Mouse (Mus musculus) gastrocnemius, postnatal 25 days (tissue): ENCODE data around the gene Zwilch. TPM values are rescaled to one million over a fixed set of nuclear protein-coding genes. Genes with fewer than 3 reads are reported as not detected.
"Not testable (repeated sequence)": the region's sequence is repeated elsewhere in the genome, so short reads cannot be mapped to it uniquely, and the experiment has no call there.

Experiments
- DNase-seq: peaks from one replicate; pipeline ENCODE4 v3.0.0; 2022
- long read RNA-seq, 2 experiments: library from polyadenylated mRNA; stranded (forward); transcript quantifications; one replicate each; pipeline ENCODE4 v2.0.0; 2021
- total RNA-seq, 2 experiments: library from RNA; stranded (reverse); gene quantifications; 1 replicate in 1 of 2; 2 replicates in 1 of 2; pipeline ENCODE4 v1.2.3; 2021

The Zwilch gene
- under 1 TPM; 0.38 to 0.88 TPM for total RNA-seq
- long read RNA-seq, experiment 1: 0 reads
- long read RNA-seq, experiment 2: 0 reads

DNA sequence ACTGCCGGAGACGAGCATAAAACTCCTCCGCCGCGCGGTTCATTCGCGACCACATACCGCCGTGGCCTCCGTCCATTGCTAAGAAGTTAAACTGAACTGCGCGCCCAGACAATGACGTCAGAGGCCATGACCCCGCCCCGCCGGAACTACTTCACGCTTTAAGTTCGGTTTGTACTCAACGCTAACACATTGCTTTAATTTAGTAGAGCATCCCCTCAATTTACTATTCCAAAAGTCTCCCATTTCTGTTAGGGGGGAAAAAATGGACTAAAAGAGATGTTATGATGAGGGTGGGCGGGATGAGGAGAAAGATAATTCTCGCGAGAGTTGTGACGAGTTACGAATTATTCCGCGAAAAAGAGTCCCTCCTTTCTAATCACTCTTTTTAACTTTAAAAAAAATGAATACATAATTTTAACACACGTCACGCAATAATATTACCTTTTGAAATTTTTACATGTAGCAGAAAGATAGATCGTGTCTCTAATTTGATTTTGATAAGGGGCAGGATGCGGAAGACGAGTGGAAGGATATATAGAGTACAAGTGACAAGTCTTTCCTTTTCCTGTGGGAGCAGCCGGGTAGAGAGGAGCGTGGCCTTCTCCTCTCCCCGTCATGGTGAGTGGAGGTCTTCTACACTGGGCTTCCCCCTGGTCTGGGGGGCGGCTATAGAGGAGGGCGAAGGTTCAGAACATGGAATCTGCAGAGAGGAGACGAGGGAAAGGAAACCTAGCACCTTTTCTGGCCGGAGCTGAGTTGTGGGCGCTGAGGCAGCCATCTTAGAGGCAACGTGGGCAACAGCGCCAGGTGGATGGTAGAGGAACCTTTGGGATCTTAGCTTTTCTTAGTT, at the start of gene Zwilch, which contains the start of gene Rpl4:
Gene Zwilch (minus strand): TSS at position 289 of the 850 bp plus-strand sequence.
Gene Rpl4 (plus strand): TSS at position 560 of the 850 bp plus-strand sequence.
- peak; percentile 56 for DNase-seq

DNA sequence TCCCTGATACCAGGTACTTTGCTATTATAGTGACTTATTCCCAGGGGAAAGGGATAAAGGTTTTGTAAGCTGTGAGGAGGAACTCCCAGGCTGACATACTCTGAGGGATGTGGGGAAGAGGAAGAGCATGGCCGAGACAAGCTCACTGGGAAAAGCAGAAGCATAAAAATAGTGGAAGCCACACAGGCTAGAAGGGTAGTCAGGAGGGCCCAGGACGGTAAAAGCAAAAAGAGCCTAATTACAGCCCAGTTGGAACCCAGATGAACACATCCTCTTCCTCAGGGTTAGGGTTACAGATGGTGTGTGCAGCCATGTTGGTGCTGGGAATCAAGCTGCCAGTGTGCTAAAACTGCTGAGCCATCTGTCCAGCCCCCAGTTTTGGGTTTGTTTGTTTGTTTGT, 49.2 kb upstream of the Zwilch start:
- no peak for DNase-seq

DNA sequence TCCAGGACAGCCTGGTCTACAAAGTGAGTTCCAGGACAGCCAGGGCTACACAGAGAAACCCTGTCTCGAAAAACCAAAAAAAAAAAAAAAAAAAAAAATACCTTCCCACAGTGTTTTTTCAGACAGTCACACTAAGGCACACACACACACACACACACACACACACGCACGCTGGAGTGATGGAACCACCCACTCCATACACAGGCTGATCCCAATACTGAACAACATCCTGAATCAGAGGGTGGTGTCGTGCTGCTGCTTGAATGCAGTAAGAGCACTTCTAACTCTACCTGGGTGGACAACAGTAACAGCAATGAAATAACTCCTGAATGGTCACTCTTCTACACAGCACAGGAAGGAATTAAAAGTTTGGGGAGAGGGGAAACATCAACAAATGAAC, 48.6 kb upstream of the Zwilch start:
- no peak for DNase-seq

DNA sequence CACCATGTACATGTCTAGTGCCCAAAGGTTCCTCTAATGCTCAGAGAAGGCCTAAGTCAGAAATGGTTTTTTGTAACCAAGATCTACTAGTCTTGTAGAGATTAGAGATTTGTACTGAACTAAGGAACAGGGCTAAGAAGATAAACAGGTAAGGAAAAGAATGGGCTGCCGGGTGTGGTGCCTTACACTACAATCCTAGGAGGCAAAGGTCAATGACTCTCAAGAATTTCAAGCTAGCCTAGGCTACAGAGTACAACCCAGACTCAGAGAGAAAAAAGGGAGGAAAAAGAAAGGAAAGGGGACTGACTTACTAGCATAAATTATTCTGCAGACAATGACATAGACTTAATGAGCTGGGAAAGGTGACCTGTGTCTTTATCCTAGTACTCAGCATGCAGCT, 47.7 kb upstream of the Zwilch start:
- no peak for DNase-seq

DNA sequence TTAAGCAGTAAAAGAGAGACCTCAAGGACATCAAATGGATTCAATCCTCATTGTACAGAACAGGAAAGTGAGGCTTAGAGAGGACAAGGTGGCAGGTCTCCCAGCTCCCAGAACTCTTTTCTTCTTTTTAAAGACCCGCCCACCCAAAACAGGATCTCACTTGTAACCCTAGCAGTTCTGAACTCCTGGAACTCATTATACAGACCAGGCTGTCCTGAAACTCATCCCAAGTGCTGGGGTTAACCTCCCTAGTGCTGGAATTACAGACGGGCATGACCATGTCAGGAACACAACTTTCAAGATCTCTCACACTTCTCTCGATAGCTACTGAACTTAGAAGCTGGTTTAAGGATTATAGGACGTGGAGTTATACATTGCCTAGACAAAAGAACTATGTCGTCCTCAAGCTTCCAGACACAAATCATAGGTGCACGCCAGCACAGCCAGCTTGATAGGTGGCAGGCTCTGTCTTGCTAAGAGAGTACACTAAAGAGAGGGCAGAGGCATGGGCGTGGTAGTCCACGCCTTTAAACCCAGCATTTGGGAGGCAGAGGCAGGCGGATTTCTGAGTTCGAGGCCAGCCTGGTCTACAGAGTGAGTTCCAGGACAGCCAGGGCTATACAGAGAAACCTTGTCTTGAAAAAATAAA, 47.0 kb upstream of the Zwilch start:
- no peak for DNase-seq

DNA sequence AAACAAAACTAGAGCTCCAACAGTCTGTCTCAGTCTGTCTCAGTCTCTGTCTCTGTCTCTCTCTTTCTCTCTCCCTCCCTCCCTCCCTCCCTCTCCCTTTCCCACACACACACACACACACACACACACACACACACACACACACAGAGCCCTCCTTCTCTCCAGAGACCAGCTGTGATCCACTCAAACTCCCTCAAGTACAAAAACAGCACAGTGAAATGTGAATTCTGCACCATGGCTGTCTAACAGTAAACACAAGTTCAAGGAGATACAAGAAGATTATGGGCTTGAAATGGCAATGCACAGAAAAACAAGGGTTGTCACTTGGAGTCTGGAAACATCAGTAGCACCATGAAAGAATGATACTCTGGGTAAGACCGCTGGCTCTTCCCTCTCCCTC, 46.4 kb upstream of the Zwilch start:
- no peak for DNase-seq

DNA sequence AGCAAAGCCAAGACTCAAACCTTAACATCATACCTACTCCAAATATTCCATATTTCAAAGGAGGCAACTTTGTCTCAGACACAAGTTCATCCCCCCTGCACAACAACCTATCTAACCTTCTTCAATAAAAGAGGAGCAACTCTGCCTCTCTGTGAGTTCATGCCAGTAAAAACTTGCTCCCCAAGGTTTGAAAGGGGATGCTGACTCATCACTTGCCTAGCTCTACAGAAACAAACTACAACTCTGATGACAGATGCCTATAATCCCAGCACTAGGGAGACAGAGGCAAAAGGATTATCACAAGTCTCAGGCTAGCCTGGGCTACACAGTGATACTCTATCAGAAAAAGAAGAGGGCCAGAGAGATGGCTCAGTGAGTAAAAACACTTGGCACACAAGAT, 45.0 kb upstream of the Zwilch start:
- DNase-seq: no peak

DNA sequence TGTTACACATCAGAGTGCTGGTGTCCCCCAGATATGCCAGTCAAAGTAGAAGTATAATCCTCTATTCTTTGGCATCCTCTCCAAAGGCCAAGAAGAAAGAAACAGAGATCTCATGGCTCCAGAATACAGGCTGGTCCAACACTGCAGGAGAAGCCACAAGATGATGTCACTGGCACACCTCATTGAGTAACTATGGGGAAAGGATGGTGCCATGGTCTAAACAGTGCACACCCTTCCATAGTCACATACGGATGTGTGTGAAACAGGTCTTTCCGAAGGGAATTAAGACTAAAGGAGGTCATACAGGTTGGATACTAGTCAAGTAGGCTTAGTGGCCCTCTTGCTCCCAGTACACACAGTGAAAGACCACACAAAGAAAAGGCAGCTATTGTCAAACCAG, 43.7 kb upstream of the Zwilch start:
- DNase-seq: no peak

DNA sequence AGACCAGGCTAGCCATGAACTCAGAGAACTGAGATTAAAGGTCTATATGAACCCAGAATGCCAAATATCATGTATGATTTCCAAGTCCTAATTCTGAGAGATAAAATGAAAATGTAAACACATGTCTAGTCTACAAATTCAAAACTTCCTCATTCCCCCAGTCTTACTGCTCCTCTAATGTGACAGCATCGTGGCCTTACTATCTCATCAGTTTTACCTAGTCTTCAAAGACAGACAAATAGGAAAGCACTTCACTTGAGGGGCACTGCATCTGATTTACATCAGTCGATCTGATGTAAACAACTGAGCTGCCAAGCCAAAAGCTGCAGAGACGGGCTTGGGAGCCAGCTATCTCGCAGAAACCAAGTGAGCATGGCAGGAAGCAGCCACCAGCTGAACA, 43.2 kb upstream of the Zwilch start:
- no peak for DNase-seq

DNA sequence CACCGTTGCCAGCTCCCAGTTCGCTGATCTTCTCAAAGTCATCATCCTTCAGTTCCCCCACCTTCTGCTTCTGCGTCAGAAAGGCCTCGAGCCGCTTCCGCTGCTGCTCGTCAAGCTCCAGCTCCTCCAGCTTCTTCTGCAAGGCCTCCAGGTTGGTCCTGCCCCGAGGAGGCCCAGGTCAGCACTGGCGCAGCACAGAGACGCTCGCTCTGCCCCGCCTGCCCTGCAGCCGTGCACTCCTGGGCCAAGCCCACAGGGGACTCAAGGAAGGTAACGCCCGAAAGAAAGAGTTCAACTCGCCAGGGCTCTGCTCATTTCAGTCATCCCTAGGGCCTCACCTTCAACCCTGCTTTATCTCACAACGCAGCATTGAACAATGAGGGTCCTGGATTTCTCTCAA, 41.5 kb upstream of the Zwilch start:
- no peak for DNase-seq

DNA sequence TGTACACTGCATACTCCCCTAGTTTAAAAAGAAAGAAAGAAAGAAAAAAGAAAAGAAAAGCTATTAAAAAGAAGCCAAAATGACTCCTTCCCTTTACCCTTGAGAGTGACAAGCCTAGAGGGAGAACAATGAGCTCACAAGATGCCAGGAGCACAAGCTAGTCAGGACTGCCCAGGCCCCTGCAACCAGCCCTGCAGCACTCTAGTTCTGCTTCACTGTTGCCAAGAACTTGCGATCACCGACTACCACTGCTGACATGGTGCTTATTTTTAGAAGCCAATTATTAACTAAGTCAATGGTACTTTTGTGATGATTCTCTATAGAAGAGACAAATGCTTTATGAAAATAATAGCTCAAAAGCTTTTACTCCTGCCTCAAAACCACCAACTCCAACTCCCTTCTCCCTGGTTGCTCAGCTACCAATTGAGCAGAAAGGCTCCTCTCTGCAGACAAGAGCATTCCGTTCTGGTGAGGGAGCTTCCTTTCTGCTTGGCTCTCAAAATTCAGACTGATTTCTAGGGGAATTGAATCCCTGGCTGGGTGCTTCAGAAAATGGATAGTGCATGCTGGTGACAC, 34.7 kb upstream of the Zwilch start:
- DNase-seq: no peak

DNA sequence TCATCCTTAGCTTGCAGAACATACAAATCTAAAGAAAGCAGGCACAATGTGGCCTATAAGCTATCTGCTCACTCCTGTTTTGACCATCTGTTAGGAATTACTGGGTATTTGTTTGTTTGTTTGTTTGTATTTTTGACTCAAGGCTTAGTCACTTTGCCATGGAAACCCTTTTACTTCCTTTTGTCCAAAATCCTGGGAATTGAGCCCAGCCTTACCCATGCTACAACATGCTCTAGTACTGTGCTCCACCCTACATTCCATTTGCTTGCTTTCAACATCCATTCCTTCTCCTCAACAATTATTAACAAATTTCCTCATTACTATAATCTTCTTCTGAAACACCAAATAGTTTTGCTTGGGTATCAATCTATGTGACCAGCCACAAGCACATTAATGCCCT, 30.0 kb upstream of the Zwilch start:
- no peak for DNase-seq

DNA sequence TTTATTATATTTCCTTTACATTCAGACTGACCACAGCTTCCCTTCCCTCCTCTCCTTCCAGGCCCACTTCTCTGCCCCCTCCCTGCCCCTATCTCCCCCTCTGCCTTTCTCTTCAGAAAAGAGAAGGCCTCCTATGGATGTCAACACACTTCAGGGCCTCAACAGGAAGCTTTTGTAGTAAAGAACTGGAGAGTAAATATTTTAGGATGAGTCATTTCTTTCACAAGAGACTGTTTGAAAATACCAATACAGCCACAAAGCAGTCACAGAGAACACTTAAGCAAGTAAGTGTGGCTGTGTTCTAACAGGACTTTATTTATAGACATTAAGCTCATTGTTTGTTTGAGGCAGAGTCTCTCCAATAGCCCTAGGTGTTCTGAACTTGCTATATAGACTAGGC, 29.4 kb upstream of the Zwilch start:
- DNase-seq: no peak

DNA sequence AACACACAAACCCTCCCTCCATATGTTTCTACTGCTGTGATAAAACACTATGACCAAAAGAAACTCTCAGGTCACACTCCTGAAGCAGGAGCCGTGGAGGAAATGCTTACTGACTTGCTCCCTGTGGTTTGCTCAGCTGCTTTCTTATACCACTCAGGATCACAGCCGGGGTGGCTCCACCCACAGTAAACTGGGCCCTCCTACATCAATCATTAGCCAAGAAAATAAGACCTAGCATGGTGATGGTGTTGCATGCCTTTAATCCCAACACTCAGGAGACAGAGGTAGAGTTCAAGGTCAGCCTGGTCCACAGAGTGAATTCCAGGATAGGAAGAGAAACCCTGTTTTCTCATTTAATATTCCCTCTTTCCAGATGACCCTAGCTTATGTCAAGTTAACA, 27.0 kb upstream of the Zwilch start:
- DNase-seq: no peak

DNA sequence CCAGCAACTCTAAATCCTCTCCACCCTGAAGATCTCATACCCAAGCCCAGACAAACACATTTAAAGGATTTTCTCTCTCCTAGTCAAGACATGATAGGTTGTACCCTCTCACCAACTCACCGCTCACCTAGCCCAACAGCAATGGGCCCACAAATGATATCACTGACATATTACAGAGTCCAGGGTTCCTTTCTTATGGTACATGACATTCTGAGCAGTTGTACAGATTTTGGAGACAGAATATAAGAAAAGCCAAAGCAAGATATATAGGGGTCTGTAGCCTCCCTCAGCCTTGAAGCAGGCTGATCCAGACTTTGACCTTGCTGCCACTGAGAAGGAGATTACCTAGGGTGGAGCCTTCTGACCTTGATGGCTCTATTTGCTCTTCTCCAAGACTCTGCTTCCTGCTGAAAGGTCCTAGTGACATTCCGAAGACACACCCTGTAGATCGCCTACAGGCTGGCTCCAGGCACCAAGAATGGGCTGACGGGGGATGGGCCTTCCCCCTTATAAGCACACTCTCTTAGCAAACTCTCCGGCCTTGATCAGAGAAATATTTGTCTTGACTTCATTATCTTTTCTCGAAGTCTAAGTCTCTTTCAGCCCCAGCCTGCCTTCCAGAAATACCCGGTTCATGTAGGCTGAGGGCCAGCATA, 26.0 kb upstream of the Zwilch start:
- DNase-seq: not testable (repeated sequence)

DNA sequence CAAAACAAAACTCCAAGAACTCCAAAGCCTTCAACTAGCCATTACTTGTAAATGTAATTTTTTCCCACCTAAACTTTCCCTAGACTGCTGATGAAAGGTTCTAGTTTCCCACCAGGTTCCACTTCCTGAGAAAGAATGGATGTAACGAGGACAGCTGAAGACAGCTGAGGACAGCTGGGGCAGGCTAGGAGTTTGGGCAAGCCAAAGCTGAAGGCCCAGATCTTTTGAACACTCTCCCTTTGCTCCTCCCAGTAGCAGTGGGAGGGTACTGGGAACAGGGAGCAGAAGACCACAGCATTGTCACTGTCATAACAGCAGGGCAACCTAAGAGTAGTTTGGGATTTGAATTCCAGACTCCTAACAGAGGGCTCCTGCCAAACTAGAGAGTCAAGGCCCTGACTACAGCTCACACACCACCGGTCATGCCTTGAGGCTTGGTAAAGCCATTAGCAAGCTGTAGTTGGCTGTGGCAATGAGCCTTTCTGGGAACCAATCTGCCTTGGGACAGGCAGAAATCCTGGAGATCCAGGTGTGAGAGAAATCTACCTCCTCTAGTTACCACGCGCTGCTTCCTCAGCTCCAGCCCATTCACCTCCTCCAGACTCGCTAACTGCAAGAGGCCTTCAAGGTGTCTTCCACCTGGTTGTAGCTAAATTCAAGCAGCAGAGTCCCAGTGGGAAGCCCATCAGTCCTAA, 25.3 kb upstream of the Zwilch start:
- DNase-seq: no peak

DNA sequence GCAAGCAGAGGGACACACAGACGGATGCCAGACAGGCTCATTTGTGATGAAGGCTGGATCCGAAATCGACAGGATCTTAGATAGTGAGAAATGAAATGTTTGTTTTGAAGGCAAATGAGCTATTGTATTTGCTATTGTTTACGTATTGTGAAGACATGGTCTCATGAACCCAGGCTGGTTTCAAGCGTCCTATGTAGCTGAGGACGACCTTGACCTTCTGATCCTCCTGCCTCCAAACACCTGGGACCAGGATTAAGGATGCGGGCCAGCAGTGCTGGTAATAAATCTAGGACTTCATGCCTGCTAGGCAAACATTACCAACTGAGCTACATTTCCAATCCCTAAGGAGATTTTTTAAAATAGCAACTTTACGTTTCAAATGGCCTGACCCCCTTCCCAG, 24.6 kb upstream of the Zwilch start:
- no peak for DNase-seq

DNA sequence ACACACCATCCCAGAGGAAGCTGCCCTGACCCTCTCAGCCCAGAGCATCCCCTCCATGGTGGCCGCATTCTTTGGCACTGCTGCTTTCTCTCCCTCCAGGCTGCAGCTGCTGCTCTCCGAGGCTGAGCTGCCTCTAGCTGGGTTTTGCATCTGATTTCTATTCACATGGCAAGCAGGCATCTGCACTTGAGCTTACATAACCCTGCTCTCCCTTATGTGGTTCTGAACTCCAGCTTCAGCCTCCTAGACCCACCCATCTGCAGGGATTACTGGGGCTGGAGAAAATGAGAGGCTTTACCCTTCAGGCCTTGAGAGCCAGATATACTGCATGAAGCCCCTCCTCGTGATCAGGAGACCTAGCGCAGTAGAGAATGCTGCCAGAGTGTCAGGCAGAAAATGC, 22.6 kb upstream of the Zwilch start:
- no peak for DNase-seq

DNA sequence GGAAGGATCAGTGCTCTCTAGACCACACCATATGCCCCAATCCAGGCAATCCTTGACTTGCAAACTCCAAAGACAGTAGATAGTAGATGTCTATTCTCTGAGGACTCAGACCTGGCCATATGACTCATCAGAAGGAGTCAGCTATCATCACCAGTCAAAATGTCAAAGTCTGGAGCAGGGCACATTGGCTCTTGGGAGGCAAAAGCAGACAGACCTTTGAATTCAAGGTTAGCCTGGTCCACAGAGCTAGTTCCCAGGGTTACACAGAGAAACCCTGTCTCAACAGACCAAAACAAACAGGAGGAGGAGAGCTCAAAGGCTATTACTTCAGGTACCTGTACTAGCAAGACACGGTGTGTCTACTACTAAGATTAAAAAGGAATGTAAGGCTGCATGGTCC, 21.0 kb upstream of the Zwilch start:
- no peak for DNase-seq

DNA sequence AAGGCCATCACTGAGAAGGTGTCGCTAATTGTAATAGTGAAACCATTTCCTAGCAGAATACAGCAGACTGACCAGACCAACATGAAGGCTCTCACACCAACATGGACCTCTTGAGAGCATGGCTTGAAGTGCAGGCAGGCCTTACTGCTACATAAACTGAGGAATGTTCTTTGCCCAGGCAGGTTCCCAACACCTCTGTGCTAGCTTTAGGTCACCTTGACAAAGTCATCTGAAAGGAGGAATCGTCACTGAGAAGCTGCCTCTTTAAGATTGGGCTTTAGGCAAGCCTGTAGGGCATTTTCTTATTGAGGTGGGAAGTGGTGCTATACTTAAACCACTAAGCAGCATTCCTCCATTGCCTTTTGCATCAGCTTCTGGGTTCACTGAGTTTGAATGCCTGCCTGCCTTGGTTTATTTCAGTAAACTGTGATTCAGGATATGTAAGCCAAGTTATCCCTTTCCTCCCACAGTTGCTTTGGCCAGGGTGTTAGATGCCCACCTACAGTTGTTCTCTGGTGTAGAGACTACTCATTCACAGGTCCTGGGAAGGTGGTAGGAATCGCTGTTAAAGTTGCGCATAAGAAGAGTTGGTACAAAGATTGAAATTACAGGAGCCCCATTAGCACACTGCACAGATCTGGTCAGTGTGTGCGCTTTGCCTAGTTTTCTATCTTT, 11.4 kb upstream of the Zwilch start:
- no peak for DNase-seq

DNA sequence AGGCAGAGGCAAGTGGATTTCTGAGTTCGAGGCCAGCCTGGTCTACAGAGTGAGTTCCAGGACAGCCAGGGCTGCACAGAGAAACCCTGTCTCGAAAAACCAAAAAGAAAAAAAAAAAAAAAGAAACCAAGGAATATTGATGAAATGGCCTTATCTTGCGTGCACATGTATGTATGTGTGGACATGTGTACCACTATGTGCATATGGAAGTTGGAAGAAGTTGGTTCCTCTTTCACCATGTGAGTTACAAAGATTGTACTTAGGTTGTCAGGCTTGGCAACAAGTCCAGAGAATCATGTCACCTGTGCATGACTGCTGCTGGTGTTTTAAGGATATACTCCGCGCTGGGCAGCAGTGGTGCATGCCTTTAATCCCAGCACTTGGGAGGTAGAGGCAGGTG, 10.4 kb upstream of the Zwilch start:
- DNase-seq: not testable (repeated sequence)
